Mouse (Mus musculus): ENCODE data around the gene Phlda2. TPM values are rescaled to one million over a fixed set of nuclear protein-coding genes. Genes with fewer than 3 reads are reported as not detected.

Gene Phlda2
- polyA plus RNA-seq, 1 experiment from 2014 or later, result 9.6 TPM

DNA sequence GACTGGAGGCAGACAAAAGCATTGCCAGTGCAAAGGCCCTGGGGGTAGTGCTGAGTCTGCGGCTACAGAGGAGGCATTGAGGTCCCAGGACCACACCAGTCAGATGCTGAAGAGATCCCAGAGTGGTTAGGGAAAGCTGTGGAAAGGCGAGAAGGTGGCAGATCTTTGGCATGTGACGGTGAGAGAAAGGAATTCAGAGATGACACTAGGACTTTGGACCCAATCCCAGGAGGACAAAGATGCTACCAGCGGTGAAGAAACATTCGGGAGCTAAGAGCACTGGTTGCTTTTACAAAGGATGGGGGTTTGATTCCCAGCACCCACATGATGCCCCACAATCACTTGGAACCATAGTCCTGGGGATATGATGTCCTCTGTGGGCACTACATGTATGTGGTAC lies 25.1 kb downstream of the Phlda2 start:
- 88% methylated on average over 5 of the region's 5 CpGs for WGBS
- H3K27me3 ChIP-seq (ENCODE audit: control insufficient read depth, insufficient read depth, low read length), result no peaks in the 10 kb centered on the region
- no peak for ATAC-seq (ENCODE audit: insufficient number of reproducible peaks, low FRiP score, low TSS enrichment, low read depth)

GRCm38 (mm10) chr7:143476702-143477335 lies 26.1 kb downstream of the Phlda2 start:
- no peaks in the 10 kb centered on the region for H3K4me1 ChIP-seq (ENCODE audit: control insufficient read depth, insufficient read depth, low read length)
- no peak overlapping the region for H3K9ac ChIP-seq (ENCODE audit: low read length)
- H3K4me2 ChIP-seq (ENCODE audit: low read depth, severe bottlenecking), result no peak overlapping the region
- no peak for DNase-seq (ENCODE audit: low spot score)
- no peak overlapping the region for H3K4me3 ChIP-seq (ENCODE audit: low read depth, low read length)
- ATAC-seq (ENCODE audit: insufficient number of reproducible peaks, low FRiP score, low TSS enrichment, low read depth), result no peak
- no peaks in the 10 kb centered on the region for H3K36me3 ChIP-seq (ENCODE audit: control insufficient read depth, insufficient read depth, low read length)
- H3K27me3 ChIP-seq (ENCODE audit: control insufficient read depth, insufficient read depth, low read length), result no peaks in the 10 kb centered on the region
- 86% methylated on average over 3 of the region's 3 CpGs for WGBS
- no peak overlapping the region for H3K27ac ChIP-seq (replicated peaks; ENCODE audit: low read depth, low read length)
- H3K9me3 ChIP-seq (ENCODE audit: control insufficient read depth, low read length), result no peaks in the 10 kb centered on the region

More for the DNA sequence above, 25.1 kb downstream of the Phlda2 start:
- no peak for DNase-seq (ENCODE audit: low spot score)
- 0 out of 2 replicates have a peak, but pooled peaks cover 2% of the 10 kb centered on the region for H3K4me1 ChIP-seq (ENCODE audit: control insufficient read depth, insufficient read depth, low read length)
- H3K36me3 ChIP-seq (ENCODE audit: control insufficient read depth, insufficient read depth, low read length), result no peaks in the 10 kb centered on the region
- H3K9ac ChIP-seq (ENCODE audit: low read length), result no peak overlapping the region
- no peak overlapping the region for H3K4me3 ChIP-seq (ENCODE audit: low read depth, low read length)
- no peaks in the 10 kb centered on the region for H3K9me3 ChIP-seq (ENCODE audit: control insufficient read depth, low read length)
- no peak overlapping the region for H3K27ac ChIP-seq (replicated peaks; ENCODE audit: low read depth, low read length)
- no peak overlapping the region for H3K4me2 ChIP-seq (ENCODE audit: low read depth, severe bottlenecking)

- DNase-seq (ENCODE audit: low spot score) (no peak), ATAC-seq (ENCODE audit: insufficient number of reproducible peaks, low FRiP score, low TSS enrichment, low read depth) (no peak)
- Histone ChIP-seq H3K4me1 (ENCODE audit: control insufficient read depth, insufficient read depth, low read length) (no peaks in the 10 kb centered on the region), H3K4me2 (ENCODE audit: low read depth, severe bottlenecking) (no peak overlapping the region), H3K9me3 (ENCODE audit: control insufficient read depth, low read length) (no peaks in the 10 kb centered on the region), H3K36me3 (ENCODE audit: control insufficient read depth, insufficient read depth, low read length) (no peaks in the 10 kb centered on the region), H3K27me3 (ENCODE audit: control insufficient read depth, insufficient read depth, low read length) (no peaks in the 10 kb centered on the region), H3K27ac (replicated peaks; ENCODE audit: low read depth, low read length) (no peak overlapping the region), H3K4me3 (ENCODE audit: low read depth, low read length) (no peak overlapping the region), H3K9ac (ENCODE audit: low read length) (no peak overlapping the region)
- 68% methylated on average over 11 of the region's 11 CpGs for WGBS
Observed at GRCm38 (mm10) chr7:143475876-143476275, 27.1 kb downstream of the Phlda2 start.

- H3K27me3 ChIP-seq (ENCODE audit: control insufficient read depth, insufficient read depth, low read length), result no peaks in the 10 kb centered on the region
- H3K4me3 ChIP-seq (ENCODE audit: low read depth, low read length), result no peak overlapping the region
- DNase-seq (ENCODE audit: low spot score) (no peak), ATAC-seq (ENCODE audit: insufficient number of reproducible peaks, low FRiP score, low TSS enrichment, low read depth) (0 out of 2 replicates have a peak, but pooled peaks have one; percentile 20)
- 22% methylated on average over 10 of the region's 10 CpGs for WGBS
- no peak overlapping the region for H3K4me2 ChIP-seq (ENCODE audit: low read depth, severe bottlenecking)
- H3K9ac ChIP-seq (ENCODE audit: low read length), result no peak overlapping the region
- no peaks in the 10 kb centered on the region for H3K36me3 ChIP-seq (ENCODE audit: control insufficient read depth, insufficient read depth, low read length)
- no peaks in the 10 kb centered on the region for H3K4me1 ChIP-seq (ENCODE audit: control insufficient read depth, insufficient read depth, low read length)
- no peak overlapping the region for H3K27ac ChIP-seq (replicated peaks; ENCODE audit: low read depth, low read length)
- H3K9me3 ChIP-seq (ENCODE audit: control insufficient read depth, low read length), result no peaks in the 10 kb centered on the region
Observed at GRCm38 (mm10) chr7:143474811-143475210, 28.1 kb downstream of the Phlda2 start.

- DNase-seq (ENCODE audit: low spot score) (no peak), ATAC-seq (ENCODE audit: insufficient number of reproducible peaks, low FRiP score, low TSS enrichment, low read depth) (no peak)
- Histone ChIP-seq H3K27ac (replicated peaks; ENCODE audit: low read depth, low read length) (no peak within 1 kb of the TSS), H3K36me3 (ENCODE audit: control insufficient read depth, insufficient read depth, low read length) (no peaks in the 10 kb centered on the region), H3K9ac (ENCODE audit: low read length) (no peak within 1 kb of the TSS), H3K4me3 (ENCODE audit: low read depth, low read length) (no peak within 1 kb of the TSS), H3K27me3 (ENCODE audit: control insufficient read depth, insufficient read depth, low read length) (no peaks in the 10 kb centered on the region), H3K4me2 (ENCODE audit: low read depth, severe bottlenecking) (peak within 1 kb of the TSS; percentile 17; the same call in 1 of the 2 replicates), H3K9me3 (ENCODE audit: control insufficient read depth, low read length) (no peaks in the 10 kb centered on the region), H3K4me1 (ENCODE audit: control insufficient read depth, insufficient read depth, low read length) (no peaks in the 10 kb centered on the region)
- 49% methylated on average over 4 of the region's 4 CpGs for WGBS
Observed at GRCm38 (mm10) chr7:143473347-143474101, 29.4 kb downstream of the Phlda2 start, which contains the start of gene Slc22a18. Gene Slc22a18, plus strand, starts transcription at chr7:143473736.

DNA sequence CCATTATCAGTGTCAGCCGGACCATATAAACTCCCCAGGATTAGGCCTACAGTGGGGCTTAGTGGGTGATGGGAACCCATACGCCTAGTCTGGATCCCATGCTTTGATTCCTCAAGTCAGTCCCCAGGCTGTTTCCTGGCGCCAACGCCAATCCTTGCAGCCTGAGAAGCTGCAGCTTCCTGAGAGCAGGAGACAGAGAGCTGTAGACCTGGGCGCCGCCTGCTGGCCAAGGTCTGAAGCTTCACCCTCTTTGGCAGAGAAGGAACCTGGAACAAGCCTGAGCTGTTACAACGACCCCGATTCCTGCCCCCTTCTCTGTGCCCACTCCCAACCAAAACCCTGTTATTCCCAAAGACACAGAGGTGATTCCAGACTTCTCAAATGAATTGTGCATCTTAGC lies 33.0 kb downstream of the Phlda2 start:
- H3K27me3 ChIP-seq (ENCODE audit: control insufficient read depth, insufficient read depth, low read length), result no peaks in the 10 kb centered on the region
- ATAC-seq (ENCODE audit: insufficient number of reproducible peaks, low FRiP score, low TSS enrichment, low read depth) (no peak), DNase-seq (ENCODE audit: low spot score) (peak; percentile 90)
- WGBS, result 25% methylated on average over 8 of the region's 8 CpGs
- no peak overlapping the region for H3K4me3 ChIP-seq (ENCODE audit: low read depth, low read length)
- no peaks in the 10 kb centered on the region for H3K36me3 ChIP-seq (ENCODE audit: control insufficient read depth, insufficient read depth, low read length)
- no peak overlapping the region for H3K27ac ChIP-seq (replicated peaks; ENCODE audit: low read depth, low read length)
- H3K9me3 ChIP-seq (ENCODE audit: control insufficient read depth, low read length), result no peaks in the 10 kb centered on the region
- peaks cover 12% of the 10 kb centered on the region for H3K4me1 ChIP-seq (ENCODE audit: control insufficient read depth, insufficient read depth, low read length)
- H3K9ac ChIP-seq (ENCODE audit: low read length), result no peak overlapping the region
- H3K4me2 ChIP-seq (ENCODE audit: low read depth, severe bottlenecking), result no peak overlapping the region

DNA sequence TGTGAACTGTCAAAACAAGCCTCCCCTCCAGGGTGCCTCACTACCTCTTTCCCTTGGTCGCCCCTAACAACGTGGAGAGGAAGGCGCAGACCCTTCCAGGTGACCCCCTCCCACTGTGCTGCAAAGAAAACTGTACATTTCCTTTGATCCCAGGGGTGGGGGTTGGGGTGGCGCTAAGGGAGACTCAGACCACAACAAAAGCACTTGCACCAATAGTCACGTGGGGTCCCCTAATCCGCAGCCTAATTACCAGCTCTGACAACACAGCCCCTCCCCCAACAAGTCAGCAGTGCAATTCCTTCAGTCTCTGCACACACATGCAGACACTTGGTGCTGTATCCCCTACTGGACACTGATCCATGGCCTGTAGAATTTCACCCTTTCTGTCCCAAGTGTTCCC lies 35.2 kb downstream of the Phlda2 start:
- Histone ChIP-seq H3K27me3 (ENCODE audit: control insufficient read depth, insufficient read depth, low read length) (no peaks in the 10 kb centered on the region), H3K4me2 (ENCODE audit: low read depth, severe bottlenecking) (no peak overlapping the region), H3K4me3 (ENCODE audit: low read depth, low read length) (no peak overlapping the region), H3K9me3 (ENCODE audit: control insufficient read depth, low read length) (no peaks in the 10 kb centered on the region; the same call in 1 of the 2 replicates), H3K27ac (replicated peaks; ENCODE audit: low read depth, low read length) (no peak overlapping the region), H3K36me3 (ENCODE audit: control insufficient read depth, insufficient read depth, low read length) (no peaks in the 10 kb centered on the region), H3K4me1 (ENCODE audit: control insufficient read depth, insufficient read depth, low read length) (peaks cover 21% of the 10 kb centered on the region), H3K9ac (ENCODE audit: low read length) (no peak overlapping the region)
- no peak for ATAC-seq (ENCODE audit: insufficient number of reproducible peaks, low FRiP score, low TSS enrichment, low read depth)
- no peak for DNase-seq (ENCODE audit: low spot score)
- WGBS, result 11% methylated on average over 6 of the region's 6 CpGs

- WGBS, result 26% methylated on average over 14 of the region's 14 CpGs
- peak; percentile 95 for DNase-seq (ENCODE audit: low spot score)
- Histone ChIP-seq H3K9ac (ENCODE audit: low read length) (no peak overlapping the region), H3K36me3 (ENCODE audit: control insufficient read depth, insufficient read depth, low read length) (no peaks in the 10 kb centered on the region), H3K4me3 (ENCODE audit: low read depth, low read length) (no peak overlapping the region), H3K4me1 (ENCODE audit: control insufficient read depth, insufficient read depth, low read length) (peaks cover 29% of the 10 kb centered on the region), H3K27ac (replicated peaks; ENCODE audit: low read depth, low read length) (no peak overlapping the region), H3K27me3 (ENCODE audit: control insufficient read depth, insufficient read depth, low read length) (no peaks in the 10 kb centered on the region), H3K9me3 (ENCODE audit: control insufficient read depth, low read length) (no peaks in the 10 kb centered on the region; the same call in none of the 2 replicates), H3K4me2 (ENCODE audit: low read depth, severe bottlenecking) (no peak overlapping the region)
- ATAC-seq (ENCODE audit: insufficient number of reproducible peaks, low FRiP score, low TSS enrichment, low read depth), result no peak
Observed at GRCm38 (mm10) chr7:143466099-143466677, 36.8 kb downstream of the Phlda2 start.

Data from limb, embryonic 11.5 days (tissue).